Mouse (Mus musculus) thymus, postnatal 0 days (tissue): ENCODE results near the gene Pkmyt1. TPM values are rescaled to one million over a fixed set of nuclear protein-coding genes. Genes with fewer than 3 reads are reported as not detected.

Experiments
- DNase-seq: peaks from one replicate; pipeline ENCODE4 v3.0.0-alpha.2; 2015; ENCODE audit warnings: low spot score
- polyA plus RNA-seq: library from polyadenylated mRNA; unstranded; fragments of >200 nt; fragmentation: Nextera tagmentation; extraction: Ambion mirVana; gene quantifications from 2 replicates; pipeline ENCODE4 v1.2.1, GENCODE M21; 2015

Gene Pkmyt1
- polyA plus RNA-seq, 1 experiment from 2014 or later: 40.1 TPM

DNA sequence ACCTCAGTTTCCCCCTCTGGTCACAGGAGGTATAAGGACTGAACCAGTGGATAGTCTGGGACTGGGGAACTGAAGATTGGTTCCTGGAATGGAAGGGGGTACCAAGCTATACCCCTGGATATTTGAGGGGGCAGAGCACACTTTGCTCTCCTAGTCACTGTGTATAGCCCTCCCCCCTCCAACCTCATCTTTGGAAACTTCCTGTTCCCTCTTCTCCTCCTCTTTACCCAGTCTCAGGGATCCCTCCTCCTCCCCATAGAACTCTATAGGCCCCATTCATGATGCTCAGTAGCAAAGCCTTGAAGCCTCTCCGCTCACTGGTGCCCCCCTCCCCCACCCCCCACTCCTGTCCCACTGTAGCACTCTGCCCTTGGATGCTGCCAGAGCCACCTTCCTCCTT is 6.7 kb upstream of the Pkmyt1 start:
- DNase-seq: no peak

- no peak for DNase-seq
Observed at GRCm38 (mm10) chr17:23721886-23722285, 4.2 kb upstream of the Pkmyt1 start.

- no peak for DNase-seq
Observed at GRCm38 (mm10) chr17:23722376-23723125, 3.6 kb upstream of the Pkmyt1 start, which contains the start of gene 1520401A03Rik. TSS of gene 1520401A03Rik (minus strand) at chr17:23722783.

- no peak for DNase-seq
Observed at GRCm38 (mm10) chr17:23725477-23725876, 659 bp upstream of the Pkmyt1 start.

DNA sequence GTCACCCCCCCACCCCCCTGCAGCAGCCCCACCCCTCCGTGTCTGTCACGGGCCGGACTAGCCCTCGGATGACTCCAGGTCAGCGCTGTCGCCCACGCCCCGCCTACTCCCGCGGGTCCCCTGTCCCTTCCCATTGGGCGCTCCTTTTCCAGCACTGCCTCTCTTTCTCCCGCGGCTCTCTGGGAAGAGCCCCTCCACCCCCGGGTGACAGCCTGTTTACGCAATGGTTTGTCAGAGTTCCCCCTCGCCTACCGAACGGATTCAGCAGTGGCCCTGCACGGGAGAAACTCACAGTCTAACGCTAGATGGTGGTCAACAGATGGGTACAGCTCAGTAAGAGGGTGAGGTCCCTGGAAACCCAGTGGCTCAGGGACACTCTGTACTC is 614 bp downstream of the Pkmyt1 start:
- no peak for DNase-seq

DNA sequence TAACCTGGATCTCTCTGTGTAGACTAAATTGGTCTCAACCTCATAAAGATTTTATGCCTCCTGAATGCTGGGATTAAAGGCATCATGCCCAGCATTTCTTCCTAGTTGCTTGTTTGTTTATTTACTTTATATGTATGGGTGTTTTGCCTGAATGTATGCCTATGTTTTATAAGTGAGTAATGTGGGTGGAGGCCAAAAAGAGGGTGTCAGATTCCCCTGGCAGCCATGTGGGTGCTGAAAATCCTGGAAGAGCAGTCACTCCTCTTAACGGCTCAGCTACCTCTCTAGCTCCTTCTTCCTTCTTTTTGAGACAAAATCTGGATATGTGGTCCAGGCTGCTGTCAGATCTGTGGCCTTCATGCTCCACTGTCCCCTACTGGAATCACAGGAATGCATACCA is 4.3 kb downstream of the Pkmyt1 start:
- DNase-seq: no peak

GRCm38 (mm10) chr17:23734341-23734740 is 8.2 kb downstream of the Pkmyt1 start:
- no peak for DNase-seq

DNA sequence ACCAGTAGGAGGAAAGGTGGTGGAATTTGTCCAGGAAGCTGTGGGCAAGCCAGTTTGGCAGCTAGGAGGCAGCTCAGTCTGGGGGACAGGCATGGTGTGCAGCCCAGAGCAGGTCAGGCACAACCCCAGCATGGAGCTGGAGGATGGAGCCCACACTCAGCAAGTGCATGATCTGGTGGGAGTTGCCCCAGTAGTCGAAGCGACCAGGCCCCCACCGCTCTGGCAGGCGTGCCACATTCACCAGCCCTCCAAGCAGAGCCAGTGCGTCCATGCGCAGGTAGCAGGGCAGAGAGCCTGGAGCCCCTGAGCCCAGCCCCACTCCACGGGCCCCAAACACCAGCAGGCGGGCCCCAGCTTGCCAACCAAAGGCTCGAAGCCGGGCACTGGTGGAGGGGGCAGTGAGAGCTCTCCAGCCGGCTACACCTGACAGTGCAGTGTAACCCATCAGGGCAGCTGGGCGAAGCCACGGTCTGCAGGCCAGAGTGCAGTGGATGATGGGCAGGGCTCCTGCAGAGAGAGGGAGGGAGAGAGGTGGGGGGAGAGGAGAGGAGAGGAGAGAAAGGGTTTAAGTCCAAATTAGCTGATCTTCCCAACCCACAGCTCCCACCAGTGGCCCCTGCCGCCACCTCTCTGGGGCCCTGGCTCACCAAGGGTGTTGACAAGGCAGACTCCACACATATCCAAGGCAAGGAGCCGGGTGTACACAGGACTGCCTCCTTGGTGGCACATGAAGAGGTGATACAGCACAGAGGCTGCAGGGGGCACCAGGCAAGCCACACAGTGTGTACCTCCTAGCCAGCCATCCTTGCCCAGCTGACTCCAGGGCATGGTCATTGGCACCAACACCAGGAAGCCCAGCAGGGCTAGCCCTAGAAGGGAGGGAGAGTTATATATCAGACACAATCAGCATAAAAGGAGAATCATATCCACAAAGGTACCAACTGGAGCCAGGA is 11.6 kb downstream of the Pkmyt1 start:
- no peak for DNase-seq

GRCm38 (mm10) chr17:23738836-23739201 is 12.7 kb downstream of the Pkmyt1 start:
- no peak for DNase-seq

DNA sequence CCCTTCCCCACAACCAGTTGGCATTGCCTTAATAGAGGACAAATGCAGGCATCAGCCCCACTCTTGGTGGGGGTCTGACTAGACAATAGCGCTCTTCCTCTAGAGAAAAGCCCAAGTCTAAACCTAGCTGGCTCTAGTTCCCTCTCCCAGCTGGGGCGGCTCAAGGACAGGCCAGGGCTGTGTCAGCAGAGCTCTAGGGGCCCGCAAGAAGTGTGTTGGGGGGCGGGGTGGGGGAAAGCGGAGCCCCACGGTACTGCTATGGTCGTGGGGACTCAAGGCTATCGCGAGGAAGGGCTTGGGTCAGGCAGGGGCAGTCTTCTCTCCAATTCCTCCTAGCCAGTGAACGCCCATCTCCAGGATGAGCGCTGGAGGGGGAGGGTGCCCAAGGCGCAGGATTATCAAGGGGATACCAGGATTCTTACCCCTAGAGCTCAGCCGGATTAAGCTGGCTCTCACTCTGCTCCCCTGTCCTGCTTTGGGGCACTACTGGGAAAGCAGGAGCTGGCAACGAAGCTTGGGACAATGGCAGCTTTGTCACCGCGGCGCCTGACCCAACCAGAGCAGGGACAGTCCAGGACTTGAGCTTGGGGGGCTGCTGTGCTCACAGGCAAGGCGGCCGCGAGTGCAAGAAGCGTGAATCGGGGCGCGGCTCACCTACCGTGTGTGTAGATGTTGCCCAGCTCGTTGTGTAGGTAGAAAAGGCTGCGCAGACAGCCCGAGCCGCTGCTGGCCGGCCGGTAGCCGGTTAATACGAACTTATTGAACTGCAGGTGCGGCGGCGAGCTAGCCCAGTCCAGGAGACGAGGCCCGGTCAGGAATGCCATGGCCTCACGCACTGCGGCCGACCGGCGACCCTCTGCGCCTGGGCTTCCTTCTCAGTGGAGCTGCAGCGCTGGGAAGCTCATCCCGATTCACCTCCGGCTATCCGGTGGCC is 13.3 kb downstream of the Pkmyt1 start:
- DNase-seq: no peak

DNA sequence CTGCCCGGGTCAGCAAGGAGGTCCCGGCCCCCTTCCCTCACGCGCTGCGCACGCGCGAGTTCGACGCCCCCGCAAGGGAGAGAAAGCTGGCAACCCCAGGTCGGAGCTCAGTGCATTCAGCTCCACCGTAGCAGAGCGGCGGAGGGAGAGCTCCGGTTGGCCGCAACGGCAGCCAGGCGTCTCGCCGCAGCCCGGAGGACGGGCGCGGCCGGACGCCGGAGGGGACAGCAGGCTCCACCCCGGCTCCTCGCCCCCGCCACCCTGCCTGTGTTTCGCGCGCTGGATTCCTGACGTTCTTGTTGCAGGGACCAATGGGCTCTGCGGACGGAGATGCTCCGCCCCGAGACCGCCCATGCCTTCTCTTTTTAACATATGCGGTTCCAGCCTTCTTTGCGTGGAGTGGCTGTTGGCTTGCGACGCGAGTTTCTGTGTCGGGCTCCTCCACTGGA is 14.0 kb downstream of the Pkmyt1 start:
- DNase-seq: peak; percentile 72

- DNase-seq: peak; percentile 35
Observed at GRCm38 (mm10) chr17:23740598-23741021, 14.5 kb downstream of the Pkmyt1 start, which contains the start of gene Paqr4. TSS of gene Paqr4 (minus strand) at chr17:23740867.

- DNase-seq: no peak
Observed at GRCm38 (mm10) chr17:23741359-23742209, 15.4 kb downstream of the Pkmyt1 start.

DNA sequence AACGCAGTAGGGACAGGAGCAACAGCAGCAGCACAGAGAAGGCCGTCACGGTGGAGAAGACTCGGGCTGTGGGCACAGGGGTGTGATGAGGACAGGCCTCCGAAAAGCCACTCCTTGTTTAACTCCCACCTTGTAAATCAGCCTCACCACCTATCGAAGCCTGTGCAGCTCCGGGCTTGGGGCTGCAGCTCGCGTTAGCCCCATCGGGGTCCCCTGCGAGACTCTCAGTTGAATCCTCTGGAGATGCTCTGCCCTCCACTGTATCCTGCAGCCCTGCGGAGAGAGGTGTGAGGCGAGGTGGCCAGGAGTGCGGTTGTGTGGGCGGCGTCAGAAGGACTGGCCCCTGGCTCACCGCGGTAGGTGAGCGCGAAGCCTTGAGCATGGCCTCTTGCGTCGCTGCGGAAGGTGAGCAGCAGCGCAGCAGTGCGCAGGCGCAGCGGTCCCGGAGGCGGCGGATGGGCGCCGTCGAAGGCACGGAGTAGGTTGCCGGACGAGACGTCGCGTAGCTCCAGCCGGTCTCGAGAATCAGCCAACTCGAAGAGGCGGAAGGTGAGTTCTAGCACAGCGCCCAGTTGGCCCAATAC is 16.2 kb downstream of the Pkmyt1 start:
- DNase-seq: peak; percentile 60

DNA sequence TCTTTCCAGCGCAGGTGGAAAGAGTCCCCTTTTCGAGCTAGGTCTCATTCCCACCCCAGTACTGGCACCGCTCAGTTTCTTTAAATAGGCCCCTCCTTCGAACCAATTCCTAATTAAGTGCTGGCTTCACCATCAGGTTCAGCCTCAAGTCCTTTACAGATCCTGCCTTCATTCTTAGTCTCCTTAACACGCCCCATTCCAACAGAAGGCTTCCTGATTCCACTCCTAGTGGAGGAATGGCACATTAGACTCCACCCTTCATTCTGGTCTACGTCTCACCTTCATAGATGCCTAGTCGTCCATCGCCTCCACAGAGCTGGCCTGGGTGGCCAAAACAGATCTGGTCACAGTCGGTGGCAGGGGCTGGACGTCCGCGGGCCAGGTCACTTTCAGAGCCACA is 16.8 kb downstream of the Pkmyt1 start:
- DNase-seq: no peak

DNA sequence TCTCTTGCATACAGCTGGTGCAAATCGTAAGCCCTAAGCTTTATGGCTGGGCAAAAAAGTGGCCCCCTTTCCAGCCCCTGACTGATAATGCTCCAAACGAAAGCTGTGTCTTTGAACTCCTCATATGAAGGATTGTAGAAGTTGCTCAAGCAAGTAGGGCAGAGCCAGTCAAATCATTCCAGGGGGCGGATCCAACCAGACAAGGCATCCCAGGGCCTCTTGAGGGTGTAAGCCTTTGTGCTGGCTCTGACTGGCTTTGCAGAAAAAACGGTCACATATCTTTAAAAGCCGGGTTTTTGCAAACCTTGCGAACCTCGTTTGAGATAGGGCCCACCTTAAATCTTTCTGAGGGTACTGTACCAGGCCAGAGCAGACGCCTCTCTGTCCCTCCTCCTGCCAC is 17.9 kb downstream of the Pkmyt1 start:
- no peak for DNase-seq

DNA sequence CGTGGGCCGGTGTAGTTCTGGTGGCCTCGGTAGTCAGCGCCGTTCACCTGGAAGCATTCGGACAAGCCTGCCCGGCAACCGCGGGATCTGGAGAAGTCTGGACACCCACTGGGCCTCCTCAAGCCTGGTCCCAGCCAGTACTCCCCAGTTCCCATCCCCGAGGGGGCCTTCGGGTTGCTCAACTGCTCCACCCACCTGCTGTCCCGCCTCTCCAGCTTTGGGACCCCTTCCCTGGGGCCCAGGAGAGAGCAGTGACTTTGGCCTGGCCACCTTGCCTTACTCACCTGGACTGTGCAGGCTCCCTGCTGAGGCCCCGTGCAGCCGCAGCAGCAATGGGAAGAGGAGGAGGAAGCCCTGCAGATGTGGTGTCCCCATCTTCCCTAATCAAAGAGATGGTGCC is 18.5 kb downstream of the Pkmyt1 start:
- no peak for DNase-seq

GRCm38 (mm10) chr17:23745301-23746251 is 19.4 kb downstream of the Pkmyt1 start, which contains the start of gene Kremen2:
TSS of gene Kremen2 (minus strand) at chr17:23745833.
- peak; percentile 27 for DNase-seq
